10 mouse cellular contexts compared by ENCODE assay signal in the genomic region with DNA sequence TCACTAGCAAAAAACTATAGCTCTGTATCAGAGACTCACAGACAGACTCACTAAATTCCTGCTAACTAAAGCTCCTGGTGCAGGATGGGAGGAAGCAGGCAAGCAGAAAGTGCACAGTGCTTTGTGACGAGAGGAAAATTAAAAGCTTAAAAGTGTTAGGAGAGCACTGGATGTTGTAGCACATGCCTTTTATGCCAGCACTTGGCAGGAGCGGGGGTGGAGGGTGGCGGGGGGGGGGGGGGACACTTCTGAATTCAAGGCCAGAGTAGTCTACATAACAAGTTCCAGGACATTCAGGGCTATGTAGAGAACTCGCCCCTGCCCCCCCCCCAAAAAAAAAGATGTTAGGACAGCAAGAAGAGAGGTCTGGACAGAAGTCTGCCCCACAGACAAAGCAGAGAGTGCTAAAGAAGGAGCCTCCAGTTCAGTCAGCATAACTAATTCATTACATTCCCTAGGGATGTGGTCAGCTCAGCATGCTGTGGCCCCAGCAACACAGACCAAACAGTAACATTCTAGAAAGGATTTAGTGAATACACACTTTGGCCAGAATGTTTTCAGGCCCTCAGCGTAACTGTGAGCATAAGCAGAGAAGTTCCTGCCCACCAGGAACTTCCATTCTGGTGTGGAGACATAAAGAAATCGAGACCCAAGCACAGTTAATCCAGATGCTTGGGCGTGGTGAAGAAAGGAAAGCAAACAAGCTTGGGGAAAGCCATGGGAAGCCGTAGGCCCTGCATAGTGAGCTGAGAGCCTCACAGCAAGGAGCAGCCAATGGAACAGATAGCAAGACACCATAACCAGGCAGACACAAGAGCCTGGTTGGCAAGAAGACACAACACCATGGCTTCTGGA. TPM values are rescaled to one million over a fixed set of nuclear protein-coding genes. Genes with fewer than 3 reads are reported as not detected.
A peak's percentile ranks its signal among the peaks of the same experiment; 100 is the strongest.
DNase-seq lines count a peak whose midpoint lies in the region; ATAC-seq and TF ChIP-seq lines count a peak whose summit lies in the region.
"Had no signal": no experiment of that assay in that cellular context is flagged by ENCODE, and none has a peak within 500 bp of the region (broad histone marks: within the 10 kb centered on the region; RNA-seq: fewer than 3 reads in every experiment).

No protein-coding gene starts in this region.

- ATAC-seq in Patski, result peak; percentile 91
- ATAC-seq in midbrain, postnatal 0 days (ENCODE audit: low FRiP score), result no peak

- no peak overlapping the region for H3K4me3 ChIP-seq in embryonic fibroblast, embryonic 13.5 days (ENCODE audit: insufficient read depth, low read length)
- H3K4me3 ChIP-seq in midbrain, postnatal 0 days (ENCODE audit: low read depth, low read length), result no peak overlapping the region

- TF ChIP-seq CTCF in Patski (IDR thresholded peaks at IDR 0.05), result no peak
- TF ChIP-seq CTCF in embryonic fibroblast, embryonic 13.5 days (IDR thresholded peaks at IDR 0.05; ENCODE audit: borderline replicate concordance, insufficient read depth, low read length), result no peak
- no peak for TF ChIP-seq CTCF in midbrain, postnatal 0 days (IDR thresholded peaks at IDR 0.05)

- no peaks in the 10 kb centered on the region for H3K36me3 ChIP-seq in midbrain, postnatal 0 days (ENCODE audit: insufficient read depth, low read length)

- in situ Hi-C loops in Patski (cut with MboI; ENCODE audit: low pct_unique_long_range_greater_than_20kb), result no loop called here

- no peak for TF ChIP-seq POLR2A in embryonic fibroblast, embryonic 13.5 days (IDR thresholded peaks at IDR 0.05; ENCODE audit: low read depth, low read length)

- H3K9ac ChIP-seq in midbrain, postnatal 0 days (replicated peaks; ENCODE audit: low read length, poor library complexity, severe bottlenecking), result no peak overlapping the region

- 24% methylated on average over 8 of the region's 8 CpGs for WGBS in midbrain, postnatal 0 days

- POLR2A ChIA-PET in Patski (lab: Charles Lee), result interaction anchor here (1.0 to 1.1 kb wide), 3 partner anchors 11 to 98 kb away, joined by 3 to 6 read pairs (median 4); partner anchors contain the start of gene Pik3ca

- no peaks in the 10 kb centered on the region for H3K27me3 ChIP-seq in Patski
- no peaks in the 10 kb centered on the region for H3K27me3 ChIP-seq in midbrain, postnatal 0 days (ENCODE audit: insufficient read depth, low read length)

- no peaks in the 10 kb centered on the region for H3K9me3 ChIP-seq in midbrain, postnatal 0 days (ENCODE audit: low read length)

- CTCF ChIA-PET in Patski (lab: Charles Lee), result interaction anchor here (1.0 to 2.5 kb wide), 7 partner anchors 10 to 163 kb away, joined by 3 to 16 read pairs (median 4); partner anchors contain the start of gene Zfp639

- no peak overlapping the region for H3K4me2 ChIP-seq in midbrain, postnatal 0 days (ENCODE audit: low read depth, low read length, poor library complexity, severe bottlenecking)

- H3K27ac ChIP-seq in embryonic fibroblast, embryonic 13.5 days (ENCODE audit: insufficient read depth, low read length), result peak overlapping the region; percentile 78
- H3K27ac ChIP-seq in midbrain, postnatal 0 days (ENCODE audit: low read depth, low read length), result no peak overlapping the region

- H3K4me1 ChIP-seq in embryonic fibroblast, embryonic 13.5 days (ENCODE audit: control insufficient read depth, insufficient read depth, low read length), result peaks cover 14% of the 10 kb centered on the region
- no peaks in the 10 kb centered on the region for H3K4me1 ChIP-seq in midbrain, postnatal 0 days (ENCODE audit: insufficient read depth, low read length)

- peak; percentile 2 for DNase-seq in kidney, adult 18-20 months
- DNase-seq in kidney, postnatal 36 days, result no peak
- DNase-seq in Patski (ENCODE audit: low read depth, low spot score), result peak; percentile 79
- peak; percentile 34 for DNase-seq in midbrain, postnatal 0 days (ENCODE audit: low spot score)
- no peak for DNase-seq in frontal cortex, postnatal 25 days (ENCODE audit: low spot score in 2 of 2)
- no peak for DNase-seq in gastrocnemius, adult 18-20 months (ENCODE audit: low spot score)
- DNase-seq: kidney, adult 8-10 months had no signal

RNA-seq across cellular contexts. Expression of gene Kcnmb3, which starts 4.1 kb away (rescaled TPM):
- not detected for polyA plus RNA-seq in Patski (2021)
- polyA plus RNA-seq in embryonic fibroblast, embryonic 13.5 days (2011; ENCODE audit: insufficient read length, low read depth, missing spikeins), result not detected in 2 replicates
- total RNA-seq in midbrain, postnatal 0 days (2014; rRNA removed), result 0.24 TPM in 1 of 2 replicates, not detected in the other
- polyA plus RNA-seq in midbrain, postnatal 0 days (2015; fragmentation: Nextera tagmentation; extraction: Ambion mirVana), result 0.09 and 0.12 TPM in 2 replicates
- under 1 TPM in 1 of 2 experiments, not detected in 1; 0.17 TPM for total RNA-seq in gastrocnemius, adult 18-20 months (2021)
- polyA plus RNA-seq: heart, embryonic 14.5 days; limb, embryonic 14.5 days had no signal

RNA-seq across cellular contexts. Expression of gene Zfp639, which starts 14.0 kb away (rescaled TPM):
- polyA plus RNA-seq in Patski (2021), result 69.7 TPM
- 60.1 and 62.1 TPM in 2 replicates for polyA plus RNA-seq in embryonic fibroblast, embryonic 13.5 days (2011; ENCODE audit: insufficient read length, low read depth, missing spikeins)
- 50.2 and 64.6 TPM in 2 replicates for total RNA-seq in midbrain, postnatal 0 days (2014; rRNA removed)
- 40.6 and 43.5 TPM in 2 replicates for polyA plus RNA-seq in midbrain, postnatal 0 days (2015; fragmentation: Nextera tagmentation; extraction: Ambion mirVana)
- 10 to 100 TPM; 28.7 to 32.4 TPM for total RNA-seq in gastrocnemius, adult 18-20 months (2021)

RNA-seq across cellular contexts. Expression of gene Mfn1, which starts 33.2 kb away (rescaled TPM):
- polyA plus RNA-seq in Patski (2021), result 155 TPM
- polyA plus RNA-seq in embryonic fibroblast, embryonic 13.5 days (2011; ENCODE audit: insufficient read length, low read depth, missing spikeins), result 52.0 and 55.1 TPM in 2 replicates
- 27.5 and 37.8 TPM in 2 replicates for total RNA-seq in midbrain, postnatal 0 days (2014; rRNA removed)
- polyA plus RNA-seq in midbrain, postnatal 0 days (2015; fragmentation: Nextera tagmentation; extraction: Ambion mirVana), result 29.9 and 39.4 TPM in 2 replicates
- 100 to 1,000 TPM; 222 to 257 TPM for total RNA-seq in gastrocnemius, adult 18-20 months (2021)

Comparison
In these comparisons a context has a peak if more than half of its experiments do, and no peak if none do; other contexts are left out.
1. DNase-seq: peak in kidney, adult 18-20 months (single experiment), Patski (single experiment) and midbrain, postnatal 0 days (single experiment); none in kidney, postnatal 36 days (0 of 2), frontal cortex, postnatal 25 days (0 of 2) and gastrocnemius, adult 18-20 months (single experiment).